ENCODE assay signal across 8 mouse cellular contexts in the genomic region with DNA sequence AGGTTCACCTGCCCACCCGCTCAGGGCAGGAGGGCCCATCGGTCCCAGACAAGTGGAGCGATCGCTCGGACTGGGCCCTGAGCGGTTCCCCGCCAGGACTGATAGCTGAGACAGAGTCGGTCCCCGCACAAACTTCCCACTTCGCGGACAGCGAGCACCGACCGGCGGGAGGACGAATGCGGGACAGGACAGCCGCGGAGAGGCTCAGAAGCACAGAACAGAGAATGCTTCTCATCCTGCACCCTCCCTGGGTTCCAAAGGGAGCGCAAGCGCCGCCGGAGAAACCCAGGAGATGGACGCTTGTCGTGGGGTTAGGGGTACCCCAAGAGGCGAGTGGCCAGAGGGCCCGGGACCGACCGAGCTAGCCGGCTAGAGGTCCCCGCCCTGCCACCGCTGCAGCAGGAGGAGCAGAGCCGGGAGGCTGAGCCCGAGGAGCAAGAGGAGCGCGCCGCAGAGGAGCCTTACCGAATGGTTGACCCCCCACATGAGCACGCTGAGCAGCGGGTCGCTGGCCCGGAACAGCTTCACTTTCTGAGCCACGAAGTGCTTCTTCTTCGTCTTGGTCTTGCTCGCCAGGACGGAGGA. TPM values are rescaled to one million over a fixed set of nuclear protein-coding genes. Genes with fewer than 3 reads are reported as not detected.
A peak's percentile ranks its signal among the peaks of the same experiment; 100 is the strongest.
DNase-seq lines count a peak whose midpoint lies in the region; ATAC-seq and TF ChIP-seq lines count a peak whose summit lies in the region.

No protein-coding gene starts in this region.

- no peaks in the 10 kb centered on the region; the same call in 1 of the 2 replicates for H3K4me1 ChIP-seq in embryonic fibroblast, embryonic 13.5 days (ENCODE audit: control insufficient read depth, insufficient read depth, low read length)
- peaks cover 7 to 16% of the 10 kb centered on the region in 2 experiments for H3K4me1 ChIP-seq in heart, embryonic 14.5 days (ENCODE audit: control insufficient read depth in 2 of 2, insufficient read depth in 2 of 2, low read length in 2 of 2)

- H3K4me2 ChIP-seq in heart, embryonic 14.5 days (ENCODE audit: low read length): peak overlapping the region; percentile 90

- under 1% methylated on average over 46 of the region's 46 CpGs for WGBS in heart, embryonic 14.5 days

- TF ChIP-seq CTCF in embryonic fibroblast, embryonic 13.5 days (IDR thresholded peaks at IDR 0.05; ENCODE audit: borderline replicate concordance, insufficient read depth, low read length): no peak

- peak; percentile 41; the same call in 1 of the 2 replicates for TF ChIP-seq POLR2A in embryonic fibroblast, embryonic 13.5 days (IDR thresholded peaks at IDR 0.05; ENCODE audit: low read depth, low read length)

- peak overlapping the region; percentile 93 for H3K4me3 ChIP-seq in embryonic fibroblast, embryonic 13.5 days (ENCODE audit: insufficient read depth, low read length)
- H3K4me3 ChIP-seq in heart, embryonic 14.5 days (ENCODE audit: control insufficient read depth in 1 of 2, insufficient read depth in 1 of 2, low read depth in 1 of 2, low read length in 2 of 2): peak overlapping the region; percentile 69 to 87

- H3K36me3 ChIP-seq in heart, embryonic 14.5 days (ENCODE audit: control insufficient read depth, insufficient read depth, low read length): no peaks in the 10 kb centered on the region

- ATAC-seq in heart, embryonic 14.5 days (ENCODE audit: insufficient number of reproducible peaks, insufficient read depth, low FRiP score, low read depth): peak; percentile 49

- no peaks in the 10 kb centered on the region for H3K9me3 ChIP-seq in heart, embryonic 14.5 days (ENCODE audit: control insufficient read depth, low read length)

- peak overlapping the region; percentile 84 for H3K9ac ChIP-seq in heart, embryonic 14.5 days (ENCODE audit: low read length)

- H3K27me3 ChIP-seq in heart, embryonic 14.5 days (ENCODE audit: control insufficient read depth, insufficient read depth, low read length): no peaks in the 10 kb centered on the region

- H3K27ac ChIP-seq in embryonic fibroblast, embryonic 13.5 days (ENCODE audit: insufficient read depth, low read length): peak overlapping the region; percentile 79
- H3K27ac ChIP-seq in heart, embryonic 14.5 days (replicated peaks in 1 of 2; ENCODE audit: control insufficient read depth in 1 of 2, insufficient read depth in 1 of 2, low read depth in 2 of 2, low read length in 2 of 2): peak overlapping the region; percentile 54 to 91

- DNase-seq in CD8-positive naive resting alpha-beta T cell, adult 2 months (ENCODE audit: low read depth in 2 of 2, low spot score in 2 of 2): peak; percentile 35 to 39
- DNase-seq in ZHBTc4 (ENCODE audit: low read depth, low spot score): peak; percentile 67
- DNase-seq in kidney, postnatal 36 days: peak; percentile 27 to 66
- DNase-seq in lung, postnatal 10 days: peak; percentile 62
- peak; percentile 26 for DNase-seq in ovary, postnatal 10 days (ENCODE audit: low spot score)
- peak; percentile 62 for DNase-seq in yolk sac, embryonic 10.5 days (ENCODE audit: low spot score)

RNA-seq across cellular contexts. Expression of a gene that starts 0.4 kb away (rescaled TPM):
- 39.4 and 42.2 TPM in 2 replicates for polyA plus RNA-seq in embryonic fibroblast, embryonic 13.5 days (2011; ENCODE audit: insufficient read length, low read depth, missing spikeins)
- 7.4 TPM in 2 replicates for polyA plus RNA-seq in heart, embryonic 14.5 days (2014; fragmentation: Nextera tagmentation; extraction: Ambion mirVana)

RNA-seq across cellular contexts. Expression of a gene that starts 0.7 kb away (rescaled TPM):
- 5.6 and 5.7 TPM in 2 replicates for polyA plus RNA-seq in embryonic fibroblast, embryonic 13.5 days (2011; ENCODE audit: insufficient read length, low read depth, missing spikeins)
- polyA plus RNA-seq in heart, embryonic 14.5 days (2014; fragmentation: Nextera tagmentation; extraction: Ambion mirVana): 0.31 and 0.36 TPM in 2 replicates

Comparison
In these comparisons a context has a peak if more than half of its experiments do, and no peak if none do; other contexts are left out.
1. Peak in every context shown above with its lines: DNase-seq, ATAC-seq, H3K4me3 ChIP-seq and H3K27ac ChIP-seq.